Mouse (Mus musculus) left cerebral cortex, adult 2 months (tissue): ENCODE measurements around the gene Adssl1. TPM values are rescaled to one million over a fixed set of nuclear protein-coding genes. Genes with fewer than 3 reads are reported as not detected.

Experiments
- DNase-seq, 2 experiments: peaks; one replicate each; pipeline ENCODE4 v3.0.0; 2021 to 2022; ENCODE audit warnings: low spot score in 2 of 2, mixed read lengths in 1 of 2; ENCODE audit errors: extremely low spot score in 1 of 2
- H3K27ac ChIP-seq: fragments of 200-600 bp; 2 replicates; pipeline ENCODE4 v1.8.1; 2022
- H3K4me3 ChIP-seq: fragments of 200-600 bp; 2 replicates; pipeline ENCODE4 v1.8.1; 2022
- CTCF ChIP-seq: fragments of 200-600 bp; IDR thresholded peaks from 2 replicates; pipeline ENCODE4 v1.8.1; 2022; ENCODE audit warnings: antibody characterized with exemption, mild to moderate bottlenecking, moderate library complexity
- intact Hi-C: fragments of 180-260 bp; cut with DNase I; formaldehyde crosslinking; loops from one replicate; pipeline ENCODE4 v1.15.1; 2025
- total RNA-seq, 2 experiments: library from RNA; stranded (reverse); gene quantifications; 2 replicates each; pipeline ENCODE4 v1.2.3; 2021

Adssl1 gene
- total RNA-seq, 2 experiments from 2014 or later: 16.2 to 16.5 TPM

GRCm38 (mm10) chr12:112585924-112586538, 33.8 kb upstream of the Adssl1 start:
- no peak overlapping the region; the same call in 1 of the 2 replicates for H3K27ac ChIP-seq
- TF ChIP-seq CTCF: no peak; the same call in none of the 2 replicates
- intact Hi-C loops: no loop called here
- no peak overlapping the region for H3K4me3 ChIP-seq
- peak; percentile 59 to 60 for DNase-seq

GRCm38 (mm10) chr12:112587125-112588124, 32.4 kb upstream of the Adssl1 start:
- DNase-seq: no peak
- Histone ChIP-seq H3K4me3 (no peak overlapping the region), H3K27ac (peak overlapping the region; percentile 78; the same call in 1 of the 2 replicates)
- intact Hi-C loops: no loop called here
- no peak for TF ChIP-seq CTCF

GRCm38 (mm10) chr12:112588426-112589256, 31.2 kb upstream of the Adssl1 start, which contains the start of gene Inf2:
Gene Inf2, plus strand, starts transcription at chr12:112588784.
- TF ChIP-seq CTCF: no peak
- peak; percentile 85 to 87 for DNase-seq
- Histone ChIP-seq H3K27ac (peak within 1 kb of the TSS; percentile 87), H3K4me3 (peak within 1 kb of the TSS; percentile 89)
- intact Hi-C loops: no loop called here

GRCm38 (mm10) chr12:112589491-112590191, 30.2 kb upstream of the Adssl1 start:
- TF ChIP-seq CTCF: no peak
- peak overlapping the region; percentile 87 for H3K27ac ChIP-seq
- DNase-seq: no peak
- intact Hi-C loops: no loop called here
- H3K4me3 ChIP-seq: peak overlapping the region; percentile 89

- H3K27ac ChIP-seq: peak overlapping the region; percentile 87
- TF ChIP-seq CTCF: no peak
- intact Hi-C loops: no loop called here
- DNase-seq: no peak
- peak overlapping the region; percentile 89 for H3K4me3 ChIP-seq
These were observed 29.1 kb upstream of the Adssl1 start for GRCm38 (mm10) chr12:112590566-112591239.

- peak overlapping the region; percentile 87 for H3K27ac ChIP-seq
- DNase-seq: no peak
- H3K4me3 ChIP-seq: no peak overlapping the region
- TF ChIP-seq CTCF: no peak
- intact Hi-C loops: no loop called here
These were observed 28.6 kb upstream of the Adssl1 start for GRCm38 (mm10) chr12:112591240-112591639.

- DNase-seq: no peak
- intact Hi-C loops: no loop called here
- no peak for TF ChIP-seq CTCF
- Histone ChIP-seq H3K4me3 (no peak overlapping the region), H3K27ac (peak overlapping the region; percentile 87; the same call in 1 of the 2 replicates)
These were observed 28.1 kb upstream of the Adssl1 start for GRCm38 (mm10) chr12:112591730-112592129.

- DNase-seq: no peak
- intact Hi-C loops: no loop called here
- H3K27ac ChIP-seq: peak overlapping the region; percentile 87
- TF ChIP-seq CTCF: no peak
- no peak overlapping the region for H3K4me3 ChIP-seq
These were observed 26.7 kb upstream of the Adssl1 start for GRCm38 (mm10) chr12:112592985-112593734.

- no peak for TF ChIP-seq CTCF
- no peak for DNase-seq
- Histone ChIP-seq H3K27ac (peak overlapping the region; percentile 87), H3K4me3 (no peak overlapping the region)
- intact Hi-C loops: no loop called here
These were observed 25.6 kb upstream of the Adssl1 start for GRCm38 (mm10) chr12:112593951-112594915.
